Mouse (Mus musculus): ENCODE measurements at regions not wholly inside any gene's neighbourhood (a gene's known extent, or its start where the extent isn't known, plus 50 kb on each side); places are given as distances from the start of the nearest gene placed in this dataset.

DNA sequence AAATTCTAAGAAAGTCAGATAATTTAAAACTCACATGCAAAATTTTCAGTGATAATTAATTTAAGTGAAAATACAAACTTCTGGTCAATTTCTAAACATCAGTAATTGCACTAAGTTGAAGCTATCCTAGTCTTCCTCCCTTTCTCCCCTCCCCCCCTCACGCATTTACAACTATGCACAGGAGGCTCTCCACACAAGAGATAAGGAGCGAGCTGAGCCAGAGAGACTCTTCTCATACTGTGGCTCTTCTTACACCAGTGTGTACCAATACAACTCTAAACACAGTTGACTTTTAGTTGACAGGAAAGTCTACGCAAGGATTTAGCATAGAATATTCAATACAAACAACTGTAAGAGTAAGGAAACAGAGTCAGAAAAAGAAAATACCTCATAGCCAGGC lies 57.1 kb upstream of the Cerkl start:
- no peak for TF ChIP-seq POLR2A (IDR thresholded peaks at IDR 0.05; ENCODE audit: borderline replicate concordance, insufficient read depth, low read length)
- TF ChIP-seq CTCF (IDR thresholded peaks at IDR 0.05; ENCODE audit: borderline replicate concordance, insufficient read depth, low read depth, low read length), result no peak
